Mouse (Mus musculus): ENCODE measurements at regions not wholly inside any gene's neighbourhood (a gene's known extent, or its start where the extent isn't known, plus 50 kb on each side); places are given as distances from the start of the nearest gene placed in this dataset.

GRCm38 (mm10) chr14:68877171-68877570 is 416.9 kb downstream of the Synb start:
- TF ChIP-seq CTCF (IDR thresholded peaks at IDR 0.05; ENCODE audit: borderline replicate concordance, control insufficient read depth, extremely low read depth, insufficient read depth, low read length, poor library complexity): no peak
- no peak for TF ChIP-seq POLR2A (IDR thresholded peaks at IDR 0.05; ENCODE audit: control insufficient read depth, extremely low read depth, insufficient read depth, low read length, poor library complexity)

Data from thymus, adult 2 months (tissue).